In the genomic region with DNA sequence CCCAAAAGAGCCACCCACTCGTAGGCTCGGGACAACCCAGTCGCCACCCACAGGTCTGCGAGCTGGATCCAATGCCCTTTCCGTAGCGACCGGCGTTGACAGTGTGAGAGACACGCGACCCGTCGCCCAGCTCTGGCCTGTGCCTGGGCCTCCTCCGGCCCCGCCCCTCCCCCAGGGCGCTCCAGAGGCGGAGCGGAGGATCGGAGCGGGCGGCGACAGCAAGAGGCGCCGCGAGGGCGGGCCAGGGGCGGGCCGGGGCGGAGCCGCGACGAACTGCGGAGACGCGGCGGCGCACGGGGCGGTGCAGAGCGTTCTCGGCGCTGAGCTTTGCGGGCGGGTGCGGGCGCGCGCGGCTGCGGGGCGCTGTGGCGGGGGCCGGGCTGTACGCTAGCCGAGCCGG, we compare ENCODE assay signal across 7 mouse cellular contexts. TPM values are rescaled to one million over a fixed set of nuclear protein-coding genes. Genes with fewer than 3 reads are reported as not detected.
DNase-seq lines count a peak whose midpoint lies in the region; ATAC-seq and TF ChIP-seq lines count a peak whose summit lies in the region.

Gene Hs6st1, plus strand, starts transcription at position 325 of the 400 bp plus-strand sequence.

- peak within 1 kb of the TSS; percentile 80 for H3K9ac ChIP-seq in embryonic facial prominence, embryonic 13.5 days
- peak within 1 kb of the TSS; percentile 92 for H3K9ac ChIP-seq in heart, adult 2 months (ENCODE audit: low read depth, low read length)
- H3K9ac ChIP-seq in limb, embryonic 13.5 days, result peak within 1 kb of the TSS; percentile 87
- peak within 1 kb of the TSS; percentile 93 for H3K9ac ChIP-seq in midbrain, embryonic 16.5 days (ENCODE audit: low read depth, low read length)

- DNase-seq in adrenal gland, postnatal 36 days, result peak; percentile 96 to 99
- DNase-seq in heart, adult 2 months, result peak; percentile 97 to 98
- peak; percentile 94 to 95 for DNase-seq in kidney, adult 8-10 months
- peak; percentile 90 to 96 for DNase-seq in spleen, postnatal 10 days (ENCODE audit: low spot score in 2 of 2)

- WGBS in embryonic facial prominence, embryonic 13.5 days, result under 1% methylated on average over 46 of the region's 55 CpGs
- under 1% methylated on average over 41 of the region's 55 CpGs for WGBS in heart, adult 2 months
- under 1% methylated on average over 32 of the region's 55 CpGs for WGBS in limb, embryonic 13.5 days
- under 1% methylated on average over 38 of the region's 55 CpGs for WGBS in midbrain, embryonic 16.5 days

- peak; percentile 37; the same call in 1 of the 2 replicates for TF ChIP-seq POLR2A in heart, adult 2 months (IDR thresholded peaks at IDR 0.05; ENCODE audit: insufficient read depth, low read depth, low read length)

- TF ChIP-seq CTCF in heart, adult 2 months (IDR thresholded peaks at IDR 0.05), result no peak

- peaks cover 9% of the 10 kb centered on the region; the same call in 1 of the 2 replicates for H3K36me3 ChIP-seq in embryonic facial prominence, embryonic 13.5 days
- H3K36me3 ChIP-seq in heart, adult 2 months (ENCODE audit: control insufficient read depth, insufficient read depth, low read length), result no peaks in the 10 kb centered on the region
- H3K36me3 ChIP-seq in limb, embryonic 13.5 days, result peaks cover 6% of the 10 kb centered on the region; the same call in 1 of the 2 replicates
- no peaks in the 10 kb centered on the region for H3K36me3 ChIP-seq in midbrain, embryonic 16.5 days (ENCODE audit: control insufficient read depth, insufficient read depth, low read length)

- TF ChIP-seq EP300 in heart, adult 2 months (IDR thresholded peaks at IDR 0.05; ENCODE audit: insufficient read depth, low read depth, low read length), result 0 out of 2 replicates have a peak, but pooled peaks have one; percentile 37

- peaks cover 5% of the 10 kb centered on the region; the same call in 1 of the 2 replicates for H3K79me2 ChIP-seq in heart, adult 2 months (replicated peaks; ENCODE audit: control insufficient read depth, insufficient read depth, low read length)

- 0 out of 2 replicates have a peak, but pooled peaks cover 9% of the 10 kb centered on the region for H3K27me3 ChIP-seq in embryonic facial prominence, embryonic 13.5 days
- H3K27me3 ChIP-seq in heart, adult 2 months (ENCODE audit: control insufficient read depth, insufficient read depth, low read length), result no peaks in the 10 kb centered on the region
- peaks cover 9% of the 10 kb centered on the region; the same call in 1 of the 2 replicates for H3K27me3 ChIP-seq in limb, embryonic 13.5 days
- H3K27me3 ChIP-seq in midbrain, embryonic 16.5 days (ENCODE audit: control insufficient read depth, insufficient read depth, low read depth, low read length), result no peaks in the 10 kb centered on the region

- peak within 1 kb of the TSS; percentile 71 for H3K4me3 ChIP-seq in embryonic facial prominence, embryonic 13.5 days
- peak within 1 kb of the TSS; percentile 84 for H3K4me3 ChIP-seq in heart, adult 2 months
- peak within 1 kb of the TSS; percentile 79 for H3K4me3 ChIP-seq in limb, embryonic 13.5 days
- peak within 1 kb of the TSS; percentile 90 for H3K4me3 ChIP-seq in midbrain, embryonic 16.5 days (ENCODE audit: low read depth, low read length)

- intact Hi-C loops in heart, adult 2 months (cut with DNase I), result loop anchor here (2.0 to 10.0 kb wide), 3 partner anchors 67 to 343 kb away; no protein-coding TSS in a partner anchor

- no peaks in the 10 kb centered on the region for H3K9me3 ChIP-seq in embryonic facial prominence, embryonic 13.5 days
- H3K9me3 ChIP-seq in limb, embryonic 13.5 days, result no peaks in the 10 kb centered on the region
- no peaks in the 10 kb centered on the region for H3K9me3 ChIP-seq in midbrain, embryonic 16.5 days (replicated peaks; ENCODE audit: control insufficient read depth, low read length, poor library complexity, severe bottlenecking)

- peak within 1 kb of the TSS; percentile 66; the same call in 1 of the 2 replicates for H3K27ac ChIP-seq in embryonic facial prominence, embryonic 13.5 days
- H3K27ac ChIP-seq in heart, adult 2 months, result peak within 1 kb of the TSS; percentile 77
- H3K27ac ChIP-seq in limb, embryonic 13.5 days, result no peak within 1 kb of the TSS
- peak within 1 kb of the TSS; percentile 87 for H3K27ac ChIP-seq in midbrain, embryonic 16.5 days (ENCODE audit: low read length)

- ATAC-seq in embryonic facial prominence, embryonic 13.5 days (ENCODE audit: insufficient number of reproducible peaks, insufficient read depth, low FRiP score, low TSS enrichment, low read depth), result peak; percentile 86
- peak; percentile 90 for ATAC-seq in limb, embryonic 13.5 days (ENCODE audit: low FRiP score, low read depth)
- peak; percentile 94 for ATAC-seq in midbrain, embryonic 16.5 days

- H3K4me1 ChIP-seq in embryonic facial prominence, embryonic 13.5 days, result peaks cover 71% of the 10 kb centered on the region
- H3K4me1 ChIP-seq in heart, adult 2 months (ENCODE audit: control insufficient read depth, insufficient read depth, low read length), result peaks cover 22% of the 10 kb centered on the region
- H3K4me1 ChIP-seq in limb, embryonic 13.5 days, result peaks cover 66% of the 10 kb centered on the region
- peaks cover 54% of the 10 kb centered on the region for H3K4me1 ChIP-seq in midbrain, embryonic 16.5 days (ENCODE audit: control insufficient read depth, insufficient read depth, low read length)

- peak within 1 kb of the TSS; percentile 96 for H3K4me2 ChIP-seq in embryonic facial prominence, embryonic 13.5 days
- H3K4me2 ChIP-seq in limb, embryonic 13.5 days (replicated peaks), result peak within 1 kb of the TSS; percentile 99
- H3K4me2 ChIP-seq in midbrain, embryonic 16.5 days (ENCODE audit: low read length), result peak within 1 kb of the TSS; percentile 98

RNA-seq across cellular contexts. Expression of gene Hs6st1, which starts in this region (rescaled TPM):
- 100 to 1,000 TPM in 1 of 2 experiments, 10 to 100 TPM in 1; 63.7 to 140 TPM for total RNA-seq in adrenal gland, postnatal 36 days (2021)
- 5.4 and 6.1 TPM in 2 replicates for polyA plus RNA-seq in embryonic facial prominence, embryonic 13.5 days (2015; fragmentation: Nextera tagmentation; extraction: Ambion mirVana)
- 10 to 100 TPM; 22.8 to 23.0 TPM for total RNA-seq in heart, adult 2 months (2021)
- 25.3 and 28.9 TPM in 2 replicates for polyA plus RNA-seq in heart, adult 2 months (2012; rRNA removed)
- polyA plus RNA-seq in limb, embryonic 13.5 days (2015; fragmentation: Nextera tagmentation; extraction: Ambion mirVana), result 5.0 and 5.7 TPM in 2 replicates
- 9.4 and 10.8 TPM in 2 replicates for polyA plus RNA-seq in midbrain, embryonic 16.5 days (2015; fragmentation: Nextera tagmentation; extraction: Ambion mirVana)
